Mouse (Mus musculus) T-helper 2 cell (primary cell): ENCODE measurements around the gene Syt14.

Experiments used
- in situ Hi-C: fragments of 300-600 bp; cut with MboI, MseI; formaldehyde crosslinking; loops from one replicate; pipeline ENCODE4 v1.15.1; 2025; ENCODE audit warnings: high pct_unique_total_duplicates

The Syt14 gene

GRCm38 (mm10) chr1:192987203-192987602 lies 48.4 kb downstream of the Syt14 start:
- in situ Hi-C loops = no loop called here

DNA sequence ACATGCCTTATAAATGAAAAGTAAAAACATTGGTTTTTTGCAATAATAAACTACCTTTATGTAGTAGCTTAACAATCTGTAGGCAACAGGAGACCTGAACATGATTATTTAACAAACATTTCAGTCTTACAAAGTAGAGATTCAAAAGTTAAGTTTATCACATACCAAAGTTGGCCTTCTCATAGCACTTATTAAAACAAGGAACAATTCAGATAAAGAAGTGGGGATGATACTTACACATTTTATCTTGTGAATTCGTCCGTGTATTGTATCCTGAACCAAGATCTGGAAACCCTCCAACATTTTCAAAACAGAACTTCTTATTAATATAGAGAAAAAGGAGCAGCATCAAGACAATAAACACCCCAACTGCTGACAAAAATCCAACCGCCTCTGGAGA lies 49.1 kb downstream of the Syt14 start:
- in situ Hi-C loops = no loop called here

- in situ Hi-C loops = no loop called here
These were observed 51.2 kb downstream of the Syt14 start for GRCm38 (mm10) chr1:192984333-192984732.

DNA sequence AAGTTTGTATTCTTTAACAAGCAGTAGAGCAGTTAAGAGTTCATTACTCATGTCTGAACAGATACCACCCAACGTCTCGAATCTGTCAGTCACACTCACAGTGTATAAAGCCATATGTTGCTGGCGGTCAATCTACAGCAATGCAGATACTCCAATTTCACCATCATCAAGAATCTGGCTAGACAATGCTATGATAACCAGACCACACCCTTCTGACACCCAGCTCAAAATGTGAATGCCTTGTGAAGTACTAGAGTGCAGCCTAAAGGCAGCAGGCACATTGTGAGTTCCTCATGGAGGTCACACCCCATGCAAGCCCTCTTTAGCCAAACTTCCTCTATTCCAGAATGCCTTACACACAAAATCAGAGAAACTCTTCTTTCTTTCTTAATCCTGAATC lies 53.9 kb downstream of the Syt14 start:
- in situ Hi-C loops = no loop called here

- in situ Hi-C loops = no loop called here
These were observed 54.5 kb downstream of the Syt14 start for GRCm38 (mm10) chr1:192981120-192981519.

DNA sequence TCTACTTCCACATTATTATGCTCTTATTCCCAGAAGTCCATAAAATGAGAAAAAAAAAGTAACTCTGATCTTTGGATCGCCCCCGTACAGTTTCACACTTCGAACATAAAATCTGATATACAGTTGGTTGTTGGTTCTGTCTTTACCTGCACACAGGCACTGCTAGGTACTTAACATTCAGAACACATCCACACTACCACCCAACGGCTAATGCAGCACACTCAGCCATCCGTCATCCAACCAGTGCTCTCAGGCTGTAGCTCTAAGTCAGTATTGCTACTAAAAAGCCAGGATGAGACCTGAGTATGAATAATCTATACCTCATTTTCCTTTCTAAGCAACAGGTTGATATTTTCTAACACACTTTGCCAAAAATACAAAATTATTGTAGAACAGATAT lies 73.3 kb downstream of the Syt14 start:
- in situ Hi-C loops = loop anchor here (10.0 kb wide), 1 partner anchor 398 kb away; no protein-coding TSS in a partner anchor

GRCm38 (mm10) chr1:192947839-192948173 lies 87.8 kb downstream of the Syt14 start:
- in situ Hi-C loops = no loop called here

GRCm38 (mm10) chr1:192947170-192947838 lies 88.3 kb downstream of the Syt14 start:
- in situ Hi-C loops = no loop called here

DNA sequence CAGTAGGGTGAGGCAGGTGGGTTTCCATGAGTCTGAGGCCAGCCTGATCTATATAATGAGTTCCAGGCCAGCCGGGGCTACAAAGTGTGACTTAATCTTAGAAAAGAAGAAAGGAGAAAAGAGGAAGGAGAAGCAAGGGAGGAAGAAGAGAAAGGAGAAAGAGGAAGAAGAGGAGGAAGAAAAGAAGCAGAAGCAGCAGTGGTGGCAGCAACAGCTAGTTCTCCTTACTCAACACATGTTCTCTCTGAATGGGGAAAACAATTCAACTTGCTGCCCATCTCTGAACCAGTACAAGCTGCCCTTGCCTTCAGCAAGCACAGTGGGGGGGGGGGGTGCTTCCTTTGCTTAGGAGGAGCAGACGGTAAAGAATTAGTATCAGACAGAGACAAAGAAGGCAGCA lies 96.5 kb downstream of the Syt14 start:
- in situ Hi-C loops = loop anchor here (10.0 kb wide), 1 partner anchor 1036 kb away; no protein-coding TSS in a partner anchor

- in situ Hi-C loops = loop anchor here (10.0 kb wide), 1 partner anchor 1037 kb away; no protein-coding TSS in a partner anchor
These were observed 97.6 kb downstream of the Syt14 start for GRCm38 (mm10) chr1:192937956-192938355.

DNA sequence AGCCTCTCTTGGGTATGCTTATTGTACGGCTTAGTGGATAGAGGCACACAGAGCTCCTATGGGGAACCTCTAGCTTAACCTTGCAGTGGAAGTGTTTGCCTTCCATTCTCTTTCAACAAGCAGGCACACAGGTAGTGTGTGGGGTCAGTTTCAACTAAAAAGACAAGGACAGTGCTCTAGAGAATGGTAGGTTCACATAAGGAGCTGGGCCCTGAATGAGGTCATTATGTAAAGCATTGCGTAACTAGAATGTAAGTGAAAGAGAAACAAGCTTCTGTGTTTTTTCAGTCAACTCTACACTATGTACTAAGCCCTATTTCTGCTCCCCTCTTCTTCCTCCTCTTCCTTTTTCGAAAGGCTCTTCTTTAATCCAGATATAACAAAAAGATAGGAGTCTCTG lies 103.8 kb downstream of the Syt14 start:
- in situ Hi-C loops = loop anchor here (10.0 kb wide), 1 partner anchor 1043 kb away; no protein-coding TSS in a partner anchor

DNA sequence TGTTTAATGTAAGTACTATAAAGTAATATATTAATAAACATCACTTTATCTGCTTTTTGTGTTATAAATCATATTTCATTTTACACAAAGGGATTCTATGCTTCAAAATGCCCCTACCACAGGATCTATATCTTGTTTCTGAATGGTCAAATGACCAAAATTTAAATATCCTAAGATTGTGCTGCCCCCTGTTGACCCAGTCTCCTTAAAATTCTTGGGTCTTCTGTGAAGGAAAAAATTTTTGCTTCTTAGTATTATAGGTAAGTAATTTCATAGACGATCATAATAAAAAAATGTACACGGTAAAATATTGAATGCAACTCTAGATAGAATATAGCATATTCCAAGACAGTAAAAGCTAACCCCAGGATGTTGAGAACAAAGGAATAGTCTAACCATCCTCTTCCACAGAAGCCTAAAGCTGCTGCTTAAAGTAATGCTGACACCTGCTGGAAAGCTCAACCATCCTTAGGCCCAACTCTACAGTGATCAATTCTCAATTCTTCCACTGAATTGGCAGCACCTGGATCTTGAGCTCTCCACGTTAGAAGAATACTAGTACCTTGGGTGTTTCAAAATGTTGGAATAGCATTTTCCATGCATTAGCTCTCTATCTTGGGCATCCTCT lies 123.4 kb downstream of the Syt14 start:
- in situ Hi-C loops = no loop called here

DNA sequence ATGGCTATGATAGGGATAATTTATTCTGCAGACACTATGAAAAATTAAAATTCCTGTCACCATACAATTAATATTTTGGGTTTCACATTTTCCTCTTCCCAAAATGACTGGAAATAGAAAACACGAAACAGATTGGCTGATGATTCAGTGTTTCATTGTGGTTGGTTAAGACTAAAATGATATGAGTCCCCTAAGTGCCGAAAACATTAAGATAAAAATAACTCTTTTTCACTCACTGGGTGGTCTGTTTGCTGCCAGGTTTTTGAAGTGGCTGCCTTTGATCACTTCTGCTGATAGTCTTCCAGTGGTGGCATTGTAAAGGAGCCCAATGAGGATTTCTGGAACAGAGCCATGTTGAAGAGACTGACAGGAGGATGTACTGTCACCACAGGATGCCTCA lies 134.1 kb downstream of the Syt14 start:
- in situ Hi-C loops = no loop called here

- in situ Hi-C loops = no loop called here
These were observed 134.7 kb downstream of the Syt14 start for GRCm38 (mm10) chr1:192900913-192901312.

GRCm38 (mm10) chr1:192898742-192899141 lies 136.8 kb downstream of the Syt14 start:
- in situ Hi-C loops = no loop called here

GRCm38 (mm10) chr1:192897218-192897617 lies 138.4 kb downstream of the Syt14 start:
- in situ Hi-C loops = no loop called here

DNA sequence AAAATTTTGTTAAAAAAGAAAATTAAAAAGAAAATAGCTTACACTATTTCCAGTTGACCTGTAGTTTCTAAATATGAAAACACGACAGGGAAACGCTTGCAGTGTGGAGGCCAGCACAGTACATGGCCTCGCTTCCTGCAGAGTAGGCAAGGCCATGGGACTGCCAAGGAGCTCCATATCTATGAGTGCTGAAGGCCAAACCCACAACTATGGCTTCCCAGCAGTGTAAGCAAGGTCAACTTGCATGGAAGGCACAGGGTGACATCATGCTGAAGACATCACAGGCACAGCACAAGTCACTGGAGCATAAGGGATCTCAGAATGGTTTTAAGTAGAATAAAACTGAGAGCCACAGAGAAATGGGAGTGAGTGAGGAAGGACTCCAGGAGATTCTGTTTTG lies 139.5 kb downstream of the Syt14 start:
- in situ Hi-C loops = no loop called here

DNA sequence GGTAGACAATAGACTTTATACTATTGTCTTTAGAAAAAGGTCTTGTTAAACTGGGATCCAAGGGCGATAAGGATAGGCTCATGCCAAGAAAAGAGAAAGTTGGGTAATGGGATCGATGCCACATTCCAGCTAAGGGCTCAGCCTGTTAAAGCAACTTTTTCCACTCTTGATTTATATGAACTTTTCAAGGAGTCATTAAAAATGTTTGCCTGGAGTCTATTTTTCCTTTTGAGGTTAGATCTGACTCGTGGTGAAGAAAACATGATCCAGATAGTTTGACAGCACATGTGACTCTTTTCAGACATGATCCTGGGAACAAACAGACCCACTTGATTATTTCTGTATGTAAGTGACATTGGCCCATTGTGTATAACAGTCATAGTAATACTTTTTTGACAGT lies 144.9 kb downstream of the Syt14 start:
- in situ Hi-C loops = no loop called here

DNA sequence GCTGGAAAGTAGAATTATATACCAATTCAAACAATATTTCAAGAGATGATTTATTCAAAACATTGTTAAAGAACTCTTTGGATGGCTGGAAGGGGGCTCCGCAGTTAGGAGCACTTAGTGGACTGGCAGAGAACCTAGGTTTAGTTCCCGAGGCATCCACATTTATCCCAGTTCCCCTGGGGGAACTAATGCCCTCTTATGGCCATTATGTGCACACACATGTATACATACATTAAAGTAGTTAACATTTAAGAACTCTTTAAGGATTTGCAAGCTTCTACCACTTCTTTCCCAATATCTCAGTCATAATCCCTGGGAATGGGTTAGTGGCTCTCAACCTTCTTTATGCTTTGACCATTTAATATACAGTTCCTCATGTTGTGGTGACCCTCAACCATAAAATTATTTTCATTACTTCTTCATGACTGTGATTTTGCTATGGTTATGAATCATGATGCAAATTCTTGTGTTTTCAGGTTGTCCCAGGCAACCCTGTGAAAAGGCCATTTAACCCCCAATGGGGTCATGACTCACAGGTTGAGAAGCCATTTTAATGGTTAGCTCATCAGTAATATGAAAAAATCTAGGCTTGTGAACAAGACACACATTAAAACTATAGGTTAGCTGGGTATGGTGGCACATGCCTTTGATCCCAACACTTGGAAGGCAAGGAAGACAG lies 152.8 kb downstream of the Syt14 start:
- in situ Hi-C loops = no loop called here

DNA sequence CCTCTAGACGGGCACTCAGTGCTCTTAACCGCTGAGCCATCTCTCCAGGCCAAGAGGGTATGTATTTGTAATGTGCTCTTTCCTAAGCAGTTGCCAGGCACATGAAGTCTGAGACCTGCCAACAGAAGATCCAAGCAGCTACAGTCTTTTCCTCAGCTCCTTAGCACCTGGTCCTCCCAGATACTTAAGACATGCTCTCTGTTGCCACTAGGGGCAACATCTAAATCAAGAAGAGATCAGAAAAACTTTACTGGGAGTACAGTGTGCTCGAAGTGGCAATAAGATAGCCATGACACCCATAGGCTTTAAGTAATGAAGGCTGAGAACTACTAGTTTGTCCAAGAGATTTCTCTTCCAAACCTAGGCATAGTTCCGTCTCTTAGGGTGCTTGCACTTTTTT lies 155.4 kb downstream of the Syt14 start:
- in situ Hi-C loops = no loop called here

DNA sequence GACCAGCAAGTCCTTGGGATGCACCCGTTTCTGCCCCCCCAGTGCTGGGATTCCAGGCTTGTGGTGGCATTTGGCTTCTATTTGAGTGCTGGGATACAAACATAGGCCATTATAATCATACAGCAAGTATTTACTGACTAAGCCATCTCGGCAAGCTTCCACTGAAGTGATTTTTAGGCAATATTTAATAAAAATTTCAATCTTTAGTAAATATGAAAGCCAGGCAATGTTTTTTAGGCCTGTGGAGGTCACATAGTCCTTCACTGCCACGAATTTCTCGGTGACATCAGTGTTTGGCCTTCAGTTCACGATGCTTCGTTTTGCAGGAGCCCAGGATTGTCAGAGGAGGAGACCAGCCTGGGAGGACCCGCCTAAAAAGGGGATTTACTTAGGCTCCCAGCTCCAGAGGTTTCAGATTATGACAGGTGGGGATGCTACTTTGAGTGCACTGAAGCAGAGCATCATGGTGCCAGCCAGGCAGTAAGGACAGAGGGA lies 156.4 kb downstream of the Syt14 start:
- in situ Hi-C loops = loop anchor here (10.0 kb wide), 1 partner anchor 354 kb away; no protein-coding TSS in a partner anchor

DNA sequence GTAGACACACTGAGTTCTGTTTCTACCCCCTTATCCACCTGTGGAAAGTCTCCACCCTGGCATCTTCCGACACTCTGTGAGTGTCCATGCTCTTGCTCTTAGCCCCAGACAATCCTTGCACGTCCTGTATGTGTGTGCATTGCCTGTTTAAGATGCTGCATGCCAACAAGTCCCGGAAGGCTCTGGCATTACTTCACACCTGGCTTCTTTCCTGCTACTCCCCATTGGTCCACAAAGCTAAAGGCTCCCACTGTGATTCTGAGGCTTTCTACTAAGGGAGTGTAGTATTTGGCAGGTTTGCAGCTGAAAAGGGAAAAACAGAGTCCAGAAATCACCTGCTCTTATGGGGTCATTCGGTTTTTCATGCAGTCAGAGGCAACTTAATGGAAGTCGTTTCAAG lies 162.7 kb downstream of the Syt14 start:
- in situ Hi-C loops = loop anchor here (10.0 kb wide), 1 partner anchor 348 kb away; no protein-coding TSS in a partner anchor
